Mouse (Mus musculus) small intestine, adult 2 months (tissue): ENCODE measurements around the gene Hist1h2ac. TPM values are rescaled to one million over a fixed set of nuclear protein-coding genes. Genes with fewer than 3 reads are reported as not detected.

Source experiments
- H3K27ac ChIP-seq: fragments of 200-500 bp; 2 replicates; pipeline ENCODE4 v1.5.1; 2012; ENCODE audit warnings: low read depth, low read length, control low read depth, inconsistent platforms; ENCODE audit not compliant: insufficient read depth
- H3K27me3 ChIP-seq: fragments of 200-500 bp; 2 replicates; pipeline ENCODE4 v1.6.1; 2012; ENCODE audit warnings: mild to moderate bottlenecking, moderate library complexity, low read length, inconsistent platforms; ENCODE audit not compliant: control insufficient read depth, insufficient read depth
- H3K36me3 ChIP-seq: fragments of 200-500 bp; 2 replicates; pipeline ENCODE4 v1.6.1; 2012; ENCODE audit warnings: mild to moderate bottlenecking, low read length, control low read depth, inconsistent platforms; ENCODE audit not compliant: control insufficient read depth, insufficient read depth
- H3K4me1 ChIP-seq: fragments of 200-500 bp; 2 replicates; pipeline ENCODE4 v1.6.1; 2012; ENCODE audit warnings: low read length, inconsistent platforms, mixed read lengths; ENCODE audit not compliant: control insufficient read depth, insufficient read depth, insufficient read length
- H3K4me3 ChIP-seq: fragments of 200-500 bp; 2 replicates; pipeline ENCODE4 v1.5.1; 2012; ENCODE audit warnings: low read depth, mild to moderate bottlenecking, control low read depth, inconsistent platforms, low read length, moderate library complexity
- CTCF ChIP-seq: fragments of 200-500 bp; IDR thresholded peaks from 2 replicates; pipeline ENCODE4 v1.5.1; 2012; ENCODE audit warnings: low read depth, mild to moderate bottlenecking, control low read depth, inconsistent platforms, low read length, moderate library complexity, mixed read lengths; ENCODE audit not compliant: insufficient replicate concordance, insufficient read length; ENCODE audit errors: extremely low read depth
- POLR2A ChIP-seq: fragments of 200-500 bp; IDR thresholded peaks from 2 replicates; pipeline ENCODE4 v1.6.1; 2012; ENCODE audit warnings: low read depth, mild to moderate bottlenecking, control low read depth, inconsistent platforms, low read length, moderate library complexity
- WGBS: fragments of 180-500 bp; shearing (Covaris S2); methylation state at CpG from one replicate; pipeline ENCODE4 v1.1.7; 2018; 5-methylcytosine and 5-hydroxymethylcytosine counted together
- polyA plus RNA-seq: library from polyadenylated mRNA; depleted of rRNA; stranded (reverse); fragments of >200 nt; gene quantifications from 2 replicates; pipeline ENCODE4 v1.2.3, GENCODE M21; 2012; rRNA removed

Hist1h2ac gene
- polyA plus RNA-seq, 1 experiment, result 4.0 TPM

DNA sequence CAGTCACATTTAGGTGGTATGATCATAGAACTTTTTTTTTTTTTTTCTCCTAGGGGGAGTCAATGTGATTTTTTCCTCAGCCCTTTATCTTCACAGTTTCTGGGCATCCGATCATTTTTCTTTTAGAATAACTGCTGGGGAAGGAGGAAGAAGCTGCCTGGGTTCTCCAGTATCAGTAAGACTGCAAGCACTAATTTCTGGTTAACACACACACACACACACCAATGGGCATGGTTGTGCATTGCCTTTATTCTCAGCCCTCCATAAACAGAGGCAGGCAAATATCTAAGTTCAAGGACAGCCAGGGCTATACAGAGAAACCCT is 1.2 kb downstream of the Hist1h2ac start:
- H3K27ac ChIP-seq, result no peak overlapping the region
- WGBS, result 41% methylated on average over 1 of the region's 1 CpGs
- H3K27me3 ChIP-seq, result no peaks in the 10 kb centered on the region
- H3K4me3 ChIP-seq, result no peak overlapping the region
- no peaks in the 10 kb centered on the region for H3K4me1 ChIP-seq
- TF ChIP-seq POLR2A, result no peak
- H3K36me3 ChIP-seq, result no peaks in the 10 kb centered on the region

- WGBS, result 83% methylated on average over 6 of the region's 6 CpGs
- H3K36me3 ChIP-seq, result no peaks in the 10 kb centered on the region
- no peak overlapping the region for H3K4me3 ChIP-seq
- no peaks in the 10 kb centered on the region for H3K27me3 ChIP-seq
- no peak for TF ChIP-seq CTCF
- no peaks in the 10 kb centered on the region for H3K4me1 ChIP-seq
- no peak overlapping the region for H3K27ac ChIP-seq
Observed at GRCm38 (mm10) chr13:23681990-23682582, 1.7 kb downstream of the Hist1h2ac start.

GRCm38 (mm10) chr13:23662536-23662935 is 21.2 kb downstream of the Hist1h2ac start:
- no peaks in the 10 kb centered on the region for H3K36me3 ChIP-seq
- no peak for TF ChIP-seq POLR2A
- TF ChIP-seq CTCF, result no peak
- no peak overlapping the region for H3K4me3 ChIP-seq
- H3K27ac ChIP-seq, result no peak overlapping the region
- no peaks in the 10 kb centered on the region for H3K27me3 ChIP-seq
- no peaks in the 10 kb centered on the region for H3K4me1 ChIP-seq
- WGBS, result 65% methylated on average over 3 of the region's 3 CpGs

DNA sequence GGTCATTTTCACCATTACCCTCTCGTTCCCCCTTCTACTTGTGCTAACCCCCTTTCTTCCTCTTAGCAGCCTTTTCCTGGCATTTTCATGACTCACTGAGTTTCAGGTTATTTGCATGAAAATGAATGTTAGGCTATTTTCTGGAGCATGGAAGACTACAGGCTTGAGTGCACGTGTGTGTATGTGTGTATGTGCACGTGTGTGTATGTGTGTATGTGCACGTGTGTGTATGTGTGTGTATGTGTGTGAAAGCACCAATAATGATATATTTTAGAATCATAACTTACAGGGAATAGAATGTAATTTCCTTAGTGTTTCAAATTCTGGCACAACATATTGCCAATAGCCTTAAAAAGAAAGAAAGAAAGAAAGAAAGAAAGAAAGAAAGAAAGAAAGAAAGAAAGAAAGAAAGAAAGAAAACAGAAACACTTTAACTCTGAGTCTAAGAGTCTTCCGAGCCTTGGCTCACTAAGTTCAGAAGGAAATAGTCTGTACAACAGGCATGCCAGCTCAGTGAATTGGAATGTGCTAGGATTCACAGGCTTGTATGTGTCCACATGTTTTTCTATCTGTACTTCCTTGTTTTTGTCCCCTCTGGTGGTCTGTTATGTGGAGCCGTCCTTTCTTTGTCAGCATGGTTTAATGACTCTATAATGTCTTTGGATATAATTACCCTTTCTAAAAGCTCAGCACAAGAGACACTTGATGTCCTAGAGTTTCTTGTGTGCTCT is 23.9 kb downstream of the Hist1h2ac start:
- Histone ChIP-seq H3K27ac (no peak overlapping the region), H3K4me1 (no peaks in the 10 kb centered on the region), H3K27me3 (no peaks in the 10 kb centered on the region), H3K36me3 (no peaks in the 10 kb centered on the region), H3K4me3 (no peak overlapping the region)
- WGBS, result 71% methylated on average over 6 of the region's 6 CpGs
- no peak for TF ChIP-seq CTCF
- TF ChIP-seq POLR2A, result no peak

Other genes with a start within 250 kb of the Hist1h2ac start
- gene Btn1a1, start 218.0 kb downstream of the Hist1h2ac start, polyA plus RNA-seq, result 0.05 TPM in 1 of 2 replicates, not detected in the other
- gene Btn2a2, start 195.1 kb downstream of the Hist1h2ac start, polyA plus RNA-seq, result not detected in 2 replicates
- gene Hist1h4h, start 152.9 kb downstream of the Hist1h2ac start, polyA plus RNA-seq, result 39.6 and 71.6 TPM in 2 replicates
- 631 and 1,420 TPM in 2 replicates for gene Hist1h2af, start 150.0 kb downstream of the Hist1h2ac start, polyA plus RNA-seq
- 43.4 and 65.8 TPM in 2 replicates for gene Hist1h3g, start 148.5 kb downstream of the Hist1h2ac start, polyA plus RNA-seq
- gene Hist1h2bh, start 140.6 kb downstream of the Hist1h2ac start, polyA plus RNA-seq, result 2.4 and 5.1 TPM in 2 replicates
- gene Hist1h3f, start 139.9 kb downstream of the Hist1h2ac start, polyA plus RNA-seq, result 9.6 and 13.1 TPM in 2 replicates
- 13.6 and 21.3 TPM in 2 replicates for gene Hist1h4f, start 132.3 kb downstream of the Hist1h2ac start, polyA plus RNA-seq
- gene Hist1h1d, start 130.7 kb downstream of the Hist1h2ac start, polyA plus RNA-seq, result 0.27 and 0.29 TPM in 2 replicates
- 27.6 and 43.3 TPM in 2 replicates for gene Hist1h3e, start 121.6 kb downstream of the Hist1h2ac start, polyA plus RNA-seq
- gene Hist1h2ae, start 112.7 kb downstream of the Hist1h2ac start, polyA plus RNA-seq, result 27.3 and 38.0 TPM in 2 replicates
- 32.8 and 51.3 TPM in 2 replicates for gene Hist1h2bg, start 112.6 kb downstream of the Hist1h2ac start, polyA plus RNA-seq
- 9.0 and 24.6 TPM in 2 replicates for gene Hist1h2bf, start 109.8 kb downstream of the Hist1h2ac start, polyA plus RNA-seq
- gene Hist1h2ad, start 109.6 kb downstream of the Hist1h2ac start, polyA plus RNA-seq, result 21.3 and 30.3 TPM in 2 replicates
- 11.5 and 24.2 TPM in 2 replicates for gene Hist1h3d, start 108.2 kb downstream of the Hist1h2ac start, polyA plus RNA-seq
- 10.1 and 13.8 TPM in 2 replicates for gene Hist1h4d, start 102.3 kb downstream of the Hist1h2ac start, polyA plus RNA-seq
- 1.5 and 1.8 TPM in 2 replicates for gene Hist1h2be, start 62.8 kb downstream of the Hist1h2ac start, polyA plus RNA-seq
- gene Hist1h1e, start 61.4 kb downstream of the Hist1h2ac start, polyA plus RNA-seq, result 2.2 and 2.4 TPM in 2 replicates
- 210 and 772 TPM in 2 replicates for gene Hist1h2bc, start 251 bp upstream of the Hist1h2ac start, polyA plus RNA-seq
- gene Hist1h1t, start 11.9 kb upstream of the Hist1h2ac start, polyA plus RNA-seq, result not detected in 2 replicates
- gene Hist1h4c, start 14.5 kb upstream of the Hist1h2ac start, polyA plus RNA-seq, result 13.7 and 17.8 TPM in 2 replicates
- gene Hfe, start 26.9 kb upstream of the Hist1h2ac start, polyA plus RNA-seq, result 3.5 and 7.7 TPM in 2 replicates
- gene Hist1h1c, start 54.9 kb upstream of the Hist1h2ac start, polyA plus RNA-seq, result 25.6 and 68.0 TPM in 2 replicates
- 39.3 and 49.1 TPM in 2 replicates for gene Hist1h3c, start 61.7 kb upstream of the Hist1h2ac start, polyA plus RNA-seq
- gene Hist1h2bb, start 62.8 kb upstream of the Hist1h2ac start, polyA plus RNA-seq, result 17.8 and 19.7 TPM in 2 replicates
- gene Hist1h2ab, start 67.2 kb upstream of the Hist1h2ac start, polyA plus RNA-seq, result 32.5 and 55.3 TPM in 2 replicates
- gene Hist1h3b, start 68.3 kb upstream of the Hist1h2ac start, polyA plus RNA-seq, result 39.8 and 49.8 TPM in 2 replicates
- 17.0 and 25.9 TPM in 2 replicates for gene Hist1h4b, start 73.1 kb upstream of the Hist1h2ac start, polyA plus RNA-seq
- gene Hist1h4a, start 77.3 kb upstream of the Hist1h2ac start, polyA plus RNA-seq, result 17.4 and 19.9 TPM in 2 replicates
- gene Hist1h3a, start 78.4 kb upstream of the Hist1h2ac start, polyA plus RNA-seq, result 32.6 and 42.4 TPM in 2 replicates
- 0.53 and 0.95 TPM in 2 replicates for gene Hist1h1a, start 79.7 kb upstream of the Hist1h2ac start, polyA plus RNA-seq
- gene Trim38, start 86.0 kb upstream of the Hist1h2ac start, polyA plus RNA-seq, result 0.90 and 4.5 TPM in 2 replicates
- gene Slc17a2, start 123.0 kb upstream of the Hist1h2ac start, polyA plus RNA-seq, result not detected in 2 replicates
- not detected in 2 replicates for gene Slc17a3, start 155.5 kb upstream of the Hist1h2ac start, polyA plus RNA-seq
- gene Slc17a1, start 183.8 kb upstream of the Hist1h2ac start, polyA plus RNA-seq, result not detected in 2 replicates
- 6.5 and 39.9 TPM in 2 replicates for gene Slc17a4, start 231.1 kb upstream of the Hist1h2ac start, polyA plus RNA-seq